Mouse (Mus musculus) frontal cortex, postnatal 25 days (tissue): Measurements from ENCODE around the gene Ndufs2.
A peak's percentile ranks its signal among the peaks of the same experiment; 100 is the strongest.

Source experiments
- DNase-seq, 2 experiments: peaks; one replicate each; pipeline ENCODE4 v3.0.0; 2022; ENCODE audit warnings: low spot score in 2 of 2

Gene Ndufs2

DNA sequence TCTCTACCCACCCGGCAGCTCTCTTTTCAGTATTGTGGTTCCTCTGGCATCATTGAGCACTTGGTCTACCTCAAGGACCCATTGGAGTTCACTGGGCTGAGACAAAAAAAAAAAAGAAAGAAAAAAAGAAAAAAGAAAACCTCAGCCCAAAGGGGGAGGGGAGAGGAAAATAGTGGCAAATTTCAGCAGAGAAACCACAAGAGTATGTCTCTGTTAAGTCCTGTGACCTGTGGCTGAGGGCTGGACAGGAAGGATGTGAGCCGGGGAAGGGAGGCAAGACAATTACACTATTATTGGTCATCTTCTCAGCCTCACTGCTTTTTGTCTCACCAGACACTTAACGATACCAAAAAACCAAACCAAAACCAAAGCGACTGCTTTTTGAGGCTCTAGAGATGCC is 19.3 kb downstream of the Ndufs2 start:
- DNase-seq: no peak

DNA sequence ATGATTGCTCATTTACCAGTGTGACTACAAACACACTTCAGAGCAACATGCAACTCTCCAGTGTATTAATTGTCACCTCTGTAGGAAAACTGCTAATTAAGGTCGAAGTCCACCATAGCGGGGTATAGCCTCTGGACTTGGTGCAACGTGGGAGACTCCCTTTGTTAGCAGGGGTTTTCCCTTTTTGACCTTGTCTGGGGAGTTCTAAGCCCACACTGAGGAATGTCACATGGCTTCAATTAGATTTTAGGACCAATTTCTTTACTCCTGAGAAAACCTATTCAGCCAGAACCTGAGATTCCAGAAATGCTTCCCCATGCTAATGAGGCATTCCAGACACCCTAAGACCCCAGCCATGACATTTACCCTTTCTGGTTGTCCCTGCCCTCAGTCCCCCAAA is 21.0 kb downstream of the Ndufs2 start:
- DNase-seq: no peak

DNA sequence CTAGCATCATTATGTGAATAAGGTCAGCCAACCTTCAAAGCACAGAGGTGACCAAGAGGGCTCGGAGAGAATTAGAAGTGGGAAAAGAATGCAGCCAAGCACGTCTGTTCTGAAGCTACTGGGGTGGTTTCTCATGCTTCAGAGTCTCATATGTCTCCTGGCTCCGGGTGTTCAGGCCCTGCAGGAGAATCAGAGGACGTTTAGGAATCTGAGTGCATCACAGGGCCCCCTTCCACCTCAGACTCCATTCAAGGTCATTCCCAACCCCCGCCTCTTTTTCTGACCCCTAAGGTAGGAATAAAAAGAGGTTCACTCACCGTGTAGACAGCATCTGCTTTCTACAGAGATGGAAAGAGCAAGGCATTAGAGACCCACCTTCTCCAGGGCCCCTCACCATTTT is 21.4 kb downstream of the Ndufs2 start:
- DNase-seq: no peak

DNA sequence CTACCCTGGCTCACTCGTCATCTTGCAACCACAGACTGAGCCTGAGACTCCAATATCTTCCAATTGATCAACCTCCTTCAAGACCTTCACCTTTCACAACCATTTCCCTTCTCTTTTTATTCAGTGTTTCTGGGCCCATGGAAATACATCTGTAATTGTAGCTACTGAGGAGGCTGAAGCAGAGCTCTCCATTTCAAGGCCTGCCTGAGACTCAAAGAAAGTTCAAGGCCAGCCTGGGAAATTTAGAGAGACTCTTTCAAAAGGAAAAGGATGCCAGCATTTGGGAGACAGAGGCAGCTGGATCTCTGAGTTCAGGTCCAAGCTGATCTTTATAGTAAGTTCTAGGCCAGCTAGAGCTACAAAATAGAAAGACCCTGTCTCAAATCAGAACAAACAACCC is 23.3 kb downstream of the Ndufs2 start:
- DNase-seq: no peak

DNA sequence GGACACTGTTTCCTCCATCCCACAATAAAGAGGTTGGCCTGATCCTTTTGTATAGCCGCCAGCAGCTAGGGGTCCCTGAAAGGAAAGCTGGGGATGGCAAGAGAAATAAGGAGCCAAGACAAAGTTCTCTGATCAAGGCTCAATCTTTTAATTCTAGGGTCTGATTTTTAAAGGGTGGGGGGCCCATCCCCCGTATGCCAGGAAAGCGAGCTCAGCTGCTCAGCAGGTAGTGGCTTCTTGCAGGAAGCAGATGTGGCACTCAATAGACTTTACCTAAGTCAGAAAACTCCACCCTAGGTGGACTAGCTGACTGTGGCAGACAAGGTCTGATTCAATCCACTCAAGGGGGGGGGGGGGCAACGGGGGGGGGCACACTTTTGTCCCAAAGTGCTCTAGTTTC is 24.4 kb downstream of the Ndufs2 start:
- no peak for DNase-seq

DNA sequence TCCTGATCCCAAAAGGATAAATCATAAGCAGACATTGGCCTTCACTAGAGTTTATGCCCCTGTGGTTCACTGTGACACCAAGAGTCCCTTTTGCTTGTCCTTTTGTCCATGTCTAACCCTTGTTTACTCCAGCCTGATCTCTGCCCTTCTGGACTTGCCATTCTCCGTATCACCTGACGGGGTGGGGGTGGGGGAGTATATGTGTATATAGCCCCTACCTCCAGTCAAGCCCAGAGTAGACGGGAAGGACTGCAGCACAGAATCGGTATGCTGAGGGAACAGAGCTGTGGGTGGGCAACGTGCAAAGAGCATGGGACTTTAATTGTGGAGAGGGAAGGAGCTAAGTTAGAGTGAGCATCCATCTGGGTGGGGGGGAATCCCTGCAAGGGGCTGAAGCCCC is 26.3 kb downstream of the Ndufs2 start, which contains the start of gene Apoa2:
Apoa2 (plus strand) TSS at position 198 of the 400 bp plus-strand sequence.
- no peak for DNase-seq

- DNase-seq: no peak
Observed at GRCm38 (mm10) chr1:171223796-171224195, 27.4 kb downstream of the Ndufs2 start.

GRCm38 (mm10) chr1:171223168-171223567 is 28.0 kb downstream of the Ndufs2 start:
- DNase-seq: no peak

DNA sequence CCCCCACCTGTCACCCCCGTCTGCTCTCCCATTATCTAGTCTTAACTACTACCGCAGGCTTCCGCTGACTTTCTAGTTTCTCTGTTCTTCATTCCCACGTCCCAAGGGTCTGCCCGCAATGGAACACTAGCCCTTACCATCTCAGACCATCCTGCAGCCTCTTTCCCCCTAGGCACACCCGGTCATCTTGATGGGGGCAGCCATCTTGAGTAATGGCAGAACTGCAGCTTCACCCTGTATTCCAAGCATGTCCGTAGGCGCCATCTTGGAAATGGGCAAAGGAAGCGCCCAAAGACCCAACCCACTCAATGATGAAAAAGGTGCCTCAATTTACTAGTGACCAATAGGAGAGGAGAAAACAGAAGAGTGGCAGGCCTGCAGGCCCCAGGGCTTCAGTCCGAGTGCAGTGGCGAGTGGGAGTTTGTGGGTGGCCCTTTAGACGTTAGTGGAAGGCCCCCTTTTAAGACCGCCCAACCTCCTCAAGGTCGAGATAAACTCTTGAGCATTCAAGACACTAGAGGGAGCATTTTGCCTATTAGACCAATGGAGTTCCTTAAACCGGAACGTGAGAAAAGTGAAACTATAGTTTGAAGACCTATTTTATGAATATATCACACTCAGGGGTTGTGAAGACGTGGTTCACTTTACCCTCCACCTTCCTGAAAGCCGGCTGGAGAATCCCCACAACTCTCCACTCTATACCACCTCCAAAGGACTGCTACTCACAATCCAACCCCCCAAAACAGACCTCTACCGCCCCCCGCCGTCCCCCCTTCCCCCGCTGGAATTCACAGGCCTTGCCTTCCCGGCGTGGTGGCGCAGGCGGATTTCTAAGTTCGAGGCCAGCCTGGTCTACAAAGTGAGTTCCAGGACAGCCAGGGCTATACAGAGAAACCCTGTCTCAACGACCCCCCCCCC is 28.7 kb downstream of the Ndufs2 start, which contains the start of gene Tomm40l:
Tomm40l (minus strand) TSS at position 277 of the 918 bp plus-strand sequence.
- peak; percentile 77 to 90 for DNase-seq

DNA sequence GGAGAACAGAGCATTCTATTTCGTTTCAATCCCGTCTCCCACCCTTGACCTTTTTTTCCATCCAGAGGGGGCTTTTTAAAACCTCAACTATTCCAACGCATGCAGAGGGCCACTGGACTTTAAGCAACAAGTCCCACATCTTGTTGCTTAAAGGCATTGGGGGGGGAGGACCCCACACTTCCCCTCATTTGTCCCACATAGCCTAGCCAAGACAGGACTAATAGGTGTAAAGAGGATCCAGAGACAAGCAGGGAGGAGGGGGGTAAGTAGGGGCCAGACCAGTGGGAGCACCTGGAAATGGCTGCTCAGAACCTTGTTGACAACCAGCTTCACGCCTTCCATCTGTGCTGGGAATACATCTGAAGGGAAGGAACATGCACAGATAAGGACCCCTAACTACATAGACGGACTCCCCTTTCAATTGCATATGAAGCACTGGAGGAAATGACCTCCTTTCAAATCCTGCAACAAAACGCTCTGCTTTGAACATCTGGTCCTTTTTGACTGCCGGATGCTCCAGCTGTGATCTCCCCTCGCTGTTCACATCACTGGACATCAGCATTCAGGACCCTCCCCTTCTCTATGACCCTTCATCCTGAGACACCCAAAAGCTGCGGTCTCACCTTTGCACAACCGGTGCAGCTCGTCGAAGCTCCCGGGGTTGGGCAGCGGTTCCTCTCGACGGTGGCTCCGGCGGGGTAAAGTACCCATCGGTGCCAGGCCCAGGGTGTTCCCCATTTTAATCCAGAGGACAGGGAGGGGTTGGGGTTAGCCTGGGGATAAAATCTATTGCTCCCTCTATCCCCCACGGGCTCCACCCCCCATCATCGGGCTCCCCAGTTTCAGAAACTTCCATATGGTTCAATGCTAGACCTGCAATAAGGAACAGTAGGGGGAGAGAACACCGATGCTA is 29.7 kb downstream of the Ndufs2 start:
- DNase-seq: peak; percentile 26 to 29

DNA sequence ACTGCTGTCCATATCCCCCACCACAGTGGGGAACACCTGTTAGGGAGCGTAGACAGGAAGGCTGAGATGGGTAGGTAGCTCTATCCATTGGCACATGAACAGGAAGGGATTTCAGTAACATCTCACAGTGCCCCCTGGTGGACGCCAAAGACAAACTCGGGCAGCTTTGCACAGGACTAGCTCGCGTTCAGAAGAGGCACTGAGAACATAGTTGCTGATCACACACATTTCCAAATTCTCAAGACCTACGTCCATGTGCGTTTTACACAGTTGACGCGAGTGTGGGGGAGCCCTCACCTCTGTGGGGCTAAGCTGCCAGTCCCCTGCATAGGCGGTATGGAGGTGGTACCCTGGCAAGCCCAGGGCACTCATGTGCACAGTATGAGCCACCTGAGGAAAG is 30.3 kb downstream of the Ndufs2 start:
- peak; percentile 82 to 91 for DNase-seq

GRCm38 (mm10) chr1:171216241-171216955 is 34.8 kb downstream of the Ndufs2 start:
- DNase-seq: no peak

GRCm38 (mm10) chr1:171213801-171214496 is 37.2 kb downstream of the Ndufs2 start, which contains the start of gene Nr1i3:
Gene Nr1i3 (plus strand): TSS chr1:171213970.
- DNase-seq: no peak

DNA sequence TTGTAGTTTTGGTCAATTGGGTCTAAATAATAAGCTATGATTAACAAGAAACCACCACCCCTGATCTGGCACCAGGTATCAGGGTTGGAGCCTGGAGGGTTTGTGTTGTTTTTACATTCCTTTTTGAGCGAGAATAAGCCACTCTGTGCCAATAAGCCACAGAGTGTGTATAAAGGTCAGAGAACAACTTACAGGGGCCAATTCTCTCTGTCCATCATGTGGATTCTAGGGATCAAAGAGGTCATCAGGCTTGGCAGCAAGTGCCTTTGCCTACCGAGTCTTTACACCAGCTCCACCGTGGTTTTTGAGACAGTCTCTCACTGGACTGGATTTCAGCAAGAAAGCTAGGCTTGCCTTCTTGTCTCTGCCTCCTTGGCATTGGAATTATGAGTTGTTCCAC is 38.3 kb downstream of the Ndufs2 start:
- no peak for DNase-seq

DNA sequence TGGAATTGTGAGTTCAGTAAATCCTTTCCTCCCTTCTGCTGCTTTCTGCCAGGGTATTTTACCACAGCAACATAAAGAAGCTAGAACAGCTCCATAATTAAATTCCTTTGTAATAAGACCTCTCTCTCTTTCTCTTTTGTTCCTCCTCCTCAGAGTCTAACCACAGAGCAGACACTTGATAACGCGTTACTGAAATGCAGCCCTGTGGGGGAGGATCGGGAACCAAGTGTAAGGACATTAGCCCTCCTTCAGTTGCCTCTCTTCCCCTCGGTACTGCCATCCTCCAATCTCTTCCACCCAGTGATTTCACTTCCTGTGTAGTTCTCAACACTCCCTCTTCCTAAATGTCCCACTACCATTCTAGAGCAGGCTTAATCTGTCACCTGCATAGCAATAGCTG is 41.8 kb downstream of the Ndufs2 start:
- DNase-seq: no peak

DNA sequence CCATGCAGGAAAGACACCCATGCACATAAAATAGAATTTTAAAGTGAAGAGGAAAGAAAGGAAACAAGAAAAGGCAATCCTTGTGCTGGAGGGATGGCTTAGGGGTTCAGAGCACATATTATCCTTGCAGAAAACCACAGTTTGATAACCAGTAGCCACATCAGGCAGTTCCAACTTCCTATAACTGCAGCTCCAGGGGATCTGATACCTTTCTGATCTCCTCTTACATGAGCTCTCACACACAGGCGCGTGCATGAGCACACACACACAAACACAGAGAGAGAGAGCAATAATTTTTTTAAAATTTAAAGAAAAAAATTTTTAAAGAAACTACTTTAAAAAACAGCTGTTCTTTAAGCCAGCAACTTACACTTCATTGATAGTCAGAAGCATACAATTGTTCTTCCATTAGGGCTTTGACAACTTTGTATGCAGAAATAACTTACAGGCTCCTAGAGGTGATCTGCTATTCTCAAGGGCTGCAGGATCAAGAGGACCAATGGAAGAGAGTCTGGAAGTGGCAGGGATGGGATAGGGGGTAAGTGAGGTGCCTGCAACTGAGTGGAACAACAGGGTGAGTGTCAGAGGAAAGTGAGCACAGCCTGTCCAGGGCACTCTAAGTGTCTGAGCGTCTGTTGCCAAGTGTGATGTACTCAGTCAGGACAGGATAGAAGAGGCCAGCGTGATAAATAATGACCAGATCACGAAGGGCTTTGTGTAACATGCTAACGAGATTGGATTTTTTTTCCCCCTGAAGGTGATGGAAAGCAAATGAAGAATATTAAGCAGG is 45.3 kb downstream of the Ndufs2 start:
- DNase-seq: no peak

DNA sequence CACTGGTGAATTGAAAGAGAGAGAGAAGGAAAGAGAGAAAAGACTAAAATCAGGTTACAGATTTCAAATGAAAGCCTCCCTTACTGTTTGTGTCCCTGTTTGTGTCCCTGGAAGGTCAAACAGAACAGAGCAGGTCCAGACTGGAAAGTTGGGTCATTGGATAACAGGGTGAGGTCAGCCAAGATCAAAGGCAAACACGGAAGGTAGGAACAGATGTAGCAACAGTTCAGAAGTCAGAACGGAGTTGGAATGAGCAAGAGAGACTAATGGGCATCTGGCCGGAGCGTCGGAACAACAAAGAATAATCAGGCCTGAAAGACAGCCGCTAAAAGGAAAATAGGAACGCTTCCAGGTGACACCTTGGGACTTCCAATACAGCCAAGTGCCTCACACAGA is 46.9 kb downstream of the Ndufs2 start:
- DNase-seq: no peak

DNA sequence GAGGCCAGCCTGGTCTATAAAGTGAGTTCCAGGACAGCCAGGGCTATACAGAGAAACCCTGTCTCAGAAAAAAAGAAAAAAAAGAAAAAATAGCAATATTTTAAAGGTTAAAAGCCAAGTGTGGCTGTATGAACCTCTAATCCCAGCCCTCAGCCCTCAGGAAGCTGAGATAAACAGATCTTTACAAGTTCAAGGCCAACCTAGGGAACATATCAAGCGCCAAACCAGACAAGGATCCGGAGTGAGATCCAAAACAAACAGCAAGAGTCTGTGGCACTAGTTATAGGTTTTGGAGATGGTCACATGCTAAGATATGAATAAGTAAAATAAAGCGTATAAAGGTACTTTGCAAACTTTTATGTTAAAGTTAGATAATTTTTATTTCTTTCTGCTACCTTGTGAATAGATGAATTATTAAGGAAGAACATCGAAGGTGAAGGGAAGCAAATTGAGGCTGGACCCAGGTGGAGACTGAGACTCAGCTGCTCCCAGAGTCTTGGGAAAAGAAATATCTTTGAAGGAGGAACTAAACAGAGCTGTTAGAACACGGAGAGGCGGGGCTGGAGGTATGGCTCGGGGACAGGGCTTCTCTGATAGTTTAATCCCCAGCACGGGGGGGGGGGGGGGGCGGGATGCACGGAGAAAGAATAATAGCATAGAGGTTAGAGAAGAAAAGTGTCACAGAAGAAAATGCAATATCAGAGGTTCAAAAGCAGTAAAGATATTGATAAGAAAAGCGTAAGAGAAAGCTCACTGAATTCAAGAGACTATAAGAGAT is 47.5 kb downstream of the Ndufs2 start:
- DNase-seq: no peak

DNA sequence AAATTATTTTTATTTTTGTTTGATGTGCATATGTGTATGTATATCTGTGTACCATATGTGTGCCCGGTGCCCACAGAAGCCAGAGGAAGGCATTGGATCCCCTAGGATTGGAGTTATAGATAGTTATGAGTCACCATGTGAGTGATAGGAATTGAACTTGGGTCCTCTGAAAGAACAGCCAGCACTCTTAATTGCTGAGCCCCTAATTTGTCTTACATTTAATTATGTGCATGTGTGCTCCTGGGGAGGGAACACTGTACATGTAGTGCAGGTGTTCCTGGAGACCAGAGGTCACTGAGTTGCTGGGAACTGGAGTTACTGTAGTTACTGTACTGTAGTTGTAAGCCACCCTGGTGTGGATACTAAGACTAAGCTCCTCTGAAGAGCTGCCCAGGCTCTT is 50.4 kb downstream of the Ndufs2 start:
- DNase-seq: no peak

GRCm38 (mm10) chr1:171199532-171199931 is 51.7 kb downstream of the Ndufs2 start:
- DNase-seq: no peak
